26 mouse cellular contexts compared by ENCODE assay signal in genomic region chr6:92627048-92627617, GRCm38 (mm10).
DNase-seq lines count a peak whose midpoint lies in the region; ATAC-seq and TF ChIP-seq lines count a peak whose summit lies in the region.
"Had no signal": no experiment of that assay in that cellular context is flagged by ENCODE, and none has a peak within 500 bp of the region (broad histone marks: within the 10 kb centered on the region; RNA-seq: fewer than 3 reads in every experiment).

No protein-coding gene starts in this region.

- H3K9ac ChIP-seq in liver, postnatal 0 days (replicated peaks): no peak overlapping the region
- H3K9ac ChIP-seq: forebrain, postnatal 0 days; heart, embryonic 15.5 days; intestine, embryonic 15.5 days; limb, embryonic 15.5 days; liver, embryonic 14.5 days; lung, embryonic 15.5 days had no signal

- 62% methylated on average over 8 of the region's 8 CpGs for WGBS in liver, postnatal 0 days (ENCODE audit: insufficient replicate concordance)

- no peak for ATAC-seq in liver, postnatal 0 days
- no peak for ATAC-seq in megakaryocyte, adult 5-6 weeks (ENCODE audit: poor library complexity, severe bottlenecking)
- ATAC-seq: activated CD4-positive, CD25-positive, alpha-beta regulatory T cell, adult 4 months; forebrain, postnatal 0 days; intestine, embryonic 15.5 days had no signal

- no peaks in the 10 kb centered on the region for H3K4me1 ChIP-seq in liver, postnatal 0 days (ENCODE audit: insufficient read depth)
- H3K4me1 ChIP-seq: intestine, embryonic 15.5 days; limb, embryonic 15.5 days; lung, embryonic 15.5 days had no signal

- H3K36me3 ChIP-seq in liver, postnatal 0 days (replicated peaks; ENCODE audit: insufficient read depth, low read length): no peaks in the 10 kb centered on the region
- H3K36me3 ChIP-seq: embryonic facial prominence, embryonic 10.5 days; heart, embryonic 15.5 days; intestine, embryonic 15.5 days; limb, embryonic 15.5 days; lung, embryonic 15.5 days had no signal

- no peak overlapping the region for H3K4me2 ChIP-seq in liver, postnatal 0 days (ENCODE audit: low read depth, low read length)
- H3K4me2 ChIP-seq: heart, embryonic 15.5 days; intestine, embryonic 15.5 days; limb, embryonic 15.5 days; lung, embryonic 15.5 days had no signal

- H3K4me3 ChIP-seq in layer of hippocampus, adult 2 months: no peak overlapping the region
- H3K4me3 ChIP-seq in liver, postnatal 0 days (ENCODE audit: low read depth, low read length): no peak overlapping the region
- H3K4me3 ChIP-seq: embryonic facial prominence, embryonic 10.5 days; heart, embryonic 15.5 days; intestine, embryonic 15.5 days; limb, embryonic 15.5 days; lung, embryonic 15.5 days; myocyte had no signal

- no peaks in the 10 kb centered on the region for H3K27me3 ChIP-seq in liver, postnatal 0 days (ENCODE audit: insufficient read depth, low read length)
- H3K27me3 ChIP-seq: heart, embryonic 15.5 days; intestine, embryonic 15.5 days; limb, embryonic 15.5 days; lung, embryonic 15.5 days had no signal

- no peak for TF ChIP-seq EP300 in liver, postnatal 0 days (IDR thresholded peaks at IDR 0.05; ENCODE audit: low read depth)

- 0 out of 2 replicates have a peak overlapping the region, but pooled peaks have one; percentile 46 for H3K27ac ChIP-seq in layer of hippocampus, adult 2 months
- H3K27ac ChIP-seq in liver, postnatal 0 days (ENCODE audit: low read depth): no peak overlapping the region
- H3K27ac ChIP-seq: embryonic facial prominence, embryonic 10.5 days; heart, embryonic 15.5 days; intestine, embryonic 15.5 days; limb, embryonic 15.5 days; liver, embryonic 14.5 days; lung, embryonic 15.5 days had no signal

- TF ChIP-seq CTCF in layer of hippocampus, adult 2 months (conservative IDR thresholded peaks at IDR 0.05): no peak
- TF ChIP-seq CTCF in liver, postnatal 0 days (IDR thresholded peaks at IDR 0.05; ENCODE audit: low read depth): no peak

- no peaks in the 10 kb centered on the region for H3K9me3 ChIP-seq in liver, postnatal 0 days (ENCODE audit: low read length)
- H3K9me3 ChIP-seq: embryonic facial prominence, embryonic 10.5 days; heart, embryonic 15.5 days; intestine, embryonic 15.5 days; limb, embryonic 15.5 days; lung, embryonic 15.5 days had no signal

- peak; percentile 82 to 87 for DNase-seq in cerebellum, postnatal 10 days
- no peak for DNase-seq in cerebellum, adult 8-10 months
- no peak for DNase-seq in layer of hippocampus, adult 2 months (ENCODE audit: low spot score in 2 of 2)
- DNase-seq in layer of hippocampus, adult 11-12 months (ENCODE audit: low spot score): no peak
- peak; percentile 28 for DNase-seq in retina, postnatal 1 day
- DNase-seq in retina, embryonic 14.5 days (ENCODE audit: low spot score): no peak
- DNase-seq in liver, postnatal 0 days: no peak
- DNase-seq: adrenal gland, adult 8-10 months; cerebellum, adult 18-20 months; forebrain, postnatal 0 days; gastrocnemius, postnatal 36 days; heart, postnatal 36 days; kidney, adult 8-10 months; kidney, postnatal 10 days; layer of hippocampus, postnatal 36 days; lung, postnatal 36 days; thymus, postnatal 14 days had no signal

Comparison
In these comparisons a context has a peak if more than half of its experiments do, and no peak if none do; other contexts are left out.
1. DNase-seq: peak in cerebellum, postnatal 10 days (2 of 2) and retina, postnatal 1 day (single experiment); none in cerebellum, adult 8-10 months (single experiment), layer of hippocampus, adult 2 months (0 of 2), layer of hippocampus, adult 11-12 months (single experiment), retina, embryonic 14.5 days (single experiment) and liver, postnatal 0 days (single experiment).